Mouse (Mus musculus): ENCODE results near the gene Gnai3. TPM values are rescaled to one million over a fixed set of nuclear protein-coding genes. Genes with fewer than 3 reads are reported as not detected.

Gene Gnai3
- polyA plus RNA-seq, 1 experiment from 2014 or later: 108 TPM

- WGBS: 0% methylated on average over 13 of the region's 14 CpGs
- H3K27me3 ChIP-seq (ENCODE audit: control insufficient read depth, insufficient read depth, low read length): no peaks in the 10 kb centered on the region
- H3K9me3 ChIP-seq (ENCODE audit: control insufficient read depth, low read length): no peaks in the 10 kb centered on the region
- H3K27ac ChIP-seq (ENCODE audit: low read depth, low read length): peak overlapping the region; percentile 79
- H3K4me2 ChIP-seq (ENCODE audit: low read depth, low read length): peak overlapping the region; percentile 99
- no peaks in the 10 kb centered on the region for H3K36me3 ChIP-seq (ENCODE audit: control insufficient read depth, insufficient read depth, low read length)
- H3K4me3 ChIP-seq (ENCODE audit: low read depth, low read length): peak overlapping the region; percentile 55
- peak overlapping the region; percentile 59 for H3K9ac ChIP-seq (replicated peaks; ENCODE audit: low read depth, low read length)
- peaks cover 32% of the 10 kb centered on the region for H3K4me1 ChIP-seq (ENCODE audit: control insufficient read depth, insufficient read depth, low read length)
- peak; percentile 92 for ATAC-seq (ENCODE audit: low read depth)
Observed at GRCm38 (mm10) chr3:108085281-108085720, 60.6 kb downstream of the Gnai3 start.

DNA sequence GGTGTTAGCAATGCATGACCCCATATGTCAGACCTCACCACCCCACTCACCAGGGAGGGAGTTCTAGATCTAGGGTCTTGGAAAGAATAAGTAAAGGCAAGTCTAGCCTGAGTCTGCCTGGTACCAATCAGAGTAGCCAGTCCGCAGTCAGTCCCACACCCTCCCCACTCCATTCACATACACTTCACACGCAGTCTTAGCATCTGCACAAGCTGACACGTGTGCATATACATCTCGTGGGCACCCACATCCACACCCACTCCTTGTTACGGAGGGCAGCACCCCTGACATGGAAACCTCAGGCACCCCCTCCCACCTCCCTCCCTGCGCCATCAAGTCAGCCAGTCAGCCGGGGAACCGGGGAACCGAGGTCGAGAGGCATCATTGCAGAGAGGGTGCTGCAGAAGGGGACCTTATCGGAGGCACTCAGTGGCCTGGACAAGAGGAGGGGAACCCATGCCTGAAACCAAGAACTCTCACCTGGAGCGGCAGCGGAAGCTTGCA lies 61.1 kb downstream of the Gnai3 start:
- WGBS: 13% methylated on average over 13 of the region's 13 CpGs
- Histone ChIP-seq H3K27ac (ENCODE audit: low read depth, low read length) (peak overlapping the region; percentile 79), H3K36me3 (ENCODE audit: control insufficient read depth, insufficient read depth, low read length) (no peaks in the 10 kb centered on the region; the same call in 1 of the 2 replicates), H3K27me3 (ENCODE audit: control insufficient read depth, insufficient read depth, low read length) (no peaks in the 10 kb centered on the region), H3K4me1 (ENCODE audit: control insufficient read depth, insufficient read depth, low read length) (peaks cover 32% of the 10 kb centered on the region), H3K4me3 (ENCODE audit: low read depth, low read length) (peak overlapping the region; percentile 55), H3K9ac (replicated peaks; ENCODE audit: low read depth, low read length) (peak overlapping the region; percentile 59), H3K4me2 (ENCODE audit: low read depth, low read length) (peak overlapping the region; percentile 99), H3K9me3 (ENCODE audit: control insufficient read depth, low read length) (no peaks in the 10 kb centered on the region)
- ATAC-seq (ENCODE audit: low read depth): peak; percentile 50

DNA sequence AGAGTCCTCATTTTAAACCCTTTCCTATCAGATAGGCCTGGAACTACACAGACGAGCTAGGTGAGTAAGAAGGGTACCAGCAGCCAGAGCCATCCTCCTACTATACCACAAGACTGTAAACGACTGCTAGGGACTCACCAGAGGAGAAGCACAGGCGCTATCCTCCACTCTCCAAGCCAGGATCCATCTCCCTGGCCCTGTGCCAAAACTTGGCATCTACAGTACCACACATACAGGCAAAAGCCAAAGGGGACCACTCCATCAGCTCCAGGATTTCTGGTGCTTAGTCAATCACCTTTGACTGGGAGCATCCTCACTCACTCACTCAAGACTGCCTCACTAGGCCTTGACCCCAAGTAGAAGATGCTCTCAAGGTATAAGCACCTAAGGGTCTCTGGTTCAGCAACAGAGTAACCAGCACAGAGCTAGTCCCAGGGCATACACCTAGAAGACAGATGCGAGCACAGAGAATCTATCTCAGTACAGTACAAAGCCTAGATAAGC lies 62.0 kb downstream of the Gnai3 start:
- 0 out of 2 replicates have a peak overlapping the region, but pooled peaks have one; percentile 55 for H3K4me3 ChIP-seq (ENCODE audit: low read depth, low read length)
- WGBS: 69% methylated on average over 4 of the region's 4 CpGs
- H3K36me3 ChIP-seq (ENCODE audit: control insufficient read depth, insufficient read depth, low read length): peaks cover 3% of the 10 kb centered on the region; the same call in 1 of the 2 replicates
- no peaks in the 10 kb centered on the region for H3K9me3 ChIP-seq (ENCODE audit: control insufficient read depth, low read length)
- peaks cover 32% of the 10 kb centered on the region for H3K4me1 ChIP-seq (ENCODE audit: control insufficient read depth, insufficient read depth, low read length)
- no peak for ATAC-seq (ENCODE audit: low read depth)
- no peak overlapping the region for H3K9ac ChIP-seq (replicated peaks; ENCODE audit: low read depth, low read length)
- peak overlapping the region; percentile 99 for H3K4me2 ChIP-seq (ENCODE audit: low read depth, low read length)
- no peaks in the 10 kb centered on the region for H3K27me3 ChIP-seq (ENCODE audit: control insufficient read depth, insufficient read depth, low read length)
- no peak overlapping the region for H3K27ac ChIP-seq (ENCODE audit: low read depth, low read length)

DNA sequence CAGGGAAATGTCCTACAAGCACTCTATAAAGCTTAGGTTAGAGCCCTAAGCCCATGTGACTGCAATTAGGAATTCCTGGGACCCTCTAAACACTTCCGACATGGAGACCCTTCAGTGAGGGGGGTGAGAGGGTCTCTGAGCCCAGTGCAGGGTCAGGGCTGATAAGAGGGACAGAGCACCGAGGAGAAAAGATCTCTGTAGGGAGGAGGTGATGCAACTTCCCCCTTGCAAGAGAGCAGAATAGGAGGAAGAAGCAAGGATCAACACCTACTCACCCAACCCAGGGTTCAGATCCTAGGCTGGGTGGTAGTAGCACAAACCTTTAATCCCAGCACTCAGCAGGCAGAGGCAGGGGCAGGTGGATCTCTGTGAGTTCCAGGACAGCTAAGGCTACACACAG lies 62.8 kb downstream of the Gnai3 start:
- 61% methylated on average over 2 of the region's 2 CpGs for WGBS
- H3K9me3 ChIP-seq (ENCODE audit: control insufficient read depth, low read length): no peaks in the 10 kb centered on the region
- ATAC-seq (ENCODE audit: low read depth): no peak
- H3K9ac ChIP-seq (replicated peaks; ENCODE audit: low read depth, low read length): no peak overlapping the region
- H3K4me1 ChIP-seq (ENCODE audit: control insufficient read depth, insufficient read depth, low read length): peaks cover 32% of the 10 kb centered on the region
- peaks cover 6% of the 10 kb centered on the region; the same call in 1 of the 2 replicates for H3K36me3 ChIP-seq (ENCODE audit: control insufficient read depth, insufficient read depth, low read length)
- H3K4me3 ChIP-seq (ENCODE audit: low read depth, low read length): no peak overlapping the region
- no peaks in the 10 kb centered on the region for H3K27me3 ChIP-seq (ENCODE audit: control insufficient read depth, insufficient read depth, low read length)
- no peak overlapping the region for H3K4me2 ChIP-seq (ENCODE audit: low read depth, low read length)
- H3K27ac ChIP-seq (ENCODE audit: low read depth, low read length): no peak overlapping the region

DNA sequence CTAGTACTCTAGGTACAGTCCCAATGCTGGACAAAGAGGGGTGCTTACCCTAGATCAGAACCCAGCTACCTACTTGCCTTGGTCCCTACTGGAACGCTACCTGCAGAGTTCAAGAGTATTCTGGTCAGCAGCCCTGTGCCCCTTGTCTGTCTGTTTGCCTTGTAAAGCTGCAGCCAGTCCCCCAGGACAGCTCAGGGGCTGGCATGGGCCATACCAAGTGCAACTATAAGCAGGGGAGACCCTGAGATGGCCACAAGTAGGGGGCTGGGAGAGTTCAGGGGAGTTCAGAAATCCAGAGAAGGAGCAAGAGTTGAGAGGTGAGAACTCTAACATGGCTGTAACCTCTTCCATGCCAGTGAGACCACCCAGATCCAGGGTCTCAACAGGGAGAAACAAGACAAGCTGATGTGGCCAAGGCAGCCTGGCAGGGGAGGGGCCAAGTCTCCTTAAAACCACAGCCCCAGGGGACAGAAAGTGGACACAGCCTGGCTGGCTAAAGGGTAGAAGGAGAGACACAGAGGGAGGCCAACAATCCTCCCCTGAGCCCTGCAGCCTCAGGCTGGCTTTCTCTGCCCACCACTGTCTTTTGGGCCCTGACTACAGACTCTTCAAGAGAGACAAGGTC lies 63.6 kb downstream of the Gnai3 start:
- Histone ChIP-seq H3K27ac (ENCODE audit: low read depth, low read length) (no peak overlapping the region), H3K27me3 (ENCODE audit: control insufficient read depth, insufficient read depth, low read length) (no peaks in the 10 kb centered on the region), H3K9me3 (ENCODE audit: control insufficient read depth, low read length) (no peaks in the 10 kb centered on the region), H3K36me3 (ENCODE audit: control insufficient read depth, insufficient read depth, low read length) (peaks cover 6% of the 10 kb centered on the region), H3K4me2 (ENCODE audit: low read depth, low read length) (peak overlapping the region; percentile 14; the same call in 1 of the 2 replicates), H3K4me1 (ENCODE audit: control insufficient read depth, insufficient read depth, low read length) (peaks cover 32% of the 10 kb centered on the region), H3K9ac (replicated peaks; ENCODE audit: low read depth, low read length) (0 out of 2 replicates have a peak overlapping the region, but pooled peaks have one; percentile 28), H3K4me3 (ENCODE audit: low read depth, low read length) (no peak overlapping the region)
- 60% methylated on average over 1 of the region's 1 CpGs for WGBS
- no peak for ATAC-seq (ENCODE audit: low read depth)

DNA sequence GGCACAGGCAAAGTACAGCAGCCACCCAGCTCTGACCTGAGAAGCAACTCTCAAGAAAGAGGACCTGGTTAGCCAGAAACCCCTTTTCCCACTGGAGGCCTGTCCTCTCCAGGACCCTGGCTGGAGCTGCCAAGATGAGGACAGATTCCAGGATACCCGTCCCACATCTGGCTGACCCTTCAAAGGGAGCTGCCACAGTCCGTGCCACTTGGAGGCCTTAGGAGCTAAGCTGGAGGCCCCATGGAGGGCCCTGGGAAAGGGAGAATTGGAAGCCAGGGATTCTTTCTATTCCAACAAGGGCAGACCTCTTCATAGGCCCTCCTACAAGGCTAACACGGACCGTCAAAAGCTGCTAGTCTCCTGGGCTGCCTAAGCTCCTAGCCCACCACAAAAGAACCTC lies 64.3 kb downstream of the Gnai3 start:
- peaks cover 32% of the 10 kb centered on the region for H3K4me1 ChIP-seq (ENCODE audit: control insufficient read depth, insufficient read depth, low read length)
- no peaks in the 10 kb centered on the region for H3K27me3 ChIP-seq (ENCODE audit: control insufficient read depth, insufficient read depth, low read length)
- no peak for ATAC-seq (ENCODE audit: low read depth)
- no peak overlapping the region for H3K4me3 ChIP-seq (ENCODE audit: low read depth, low read length)
- 0 out of 2 replicates have a peak overlapping the region, but pooled peaks have one; percentile 14 for H3K4me2 ChIP-seq (ENCODE audit: low read depth, low read length)
- no peak overlapping the region for H3K27ac ChIP-seq (ENCODE audit: low read depth, low read length)
- WGBS: 74% methylated on average over 4 of the region's 4 CpGs
- H3K9ac ChIP-seq (replicated peaks; ENCODE audit: low read depth, low read length): 0 out of 2 replicates have a peak overlapping the region, but pooled peaks have one; percentile 28
- H3K9me3 ChIP-seq (ENCODE audit: control insufficient read depth, low read length): no peaks in the 10 kb centered on the region
- peaks cover 6% of the 10 kb centered on the region for H3K36me3 ChIP-seq (ENCODE audit: control insufficient read depth, insufficient read depth, low read length)

DNA sequence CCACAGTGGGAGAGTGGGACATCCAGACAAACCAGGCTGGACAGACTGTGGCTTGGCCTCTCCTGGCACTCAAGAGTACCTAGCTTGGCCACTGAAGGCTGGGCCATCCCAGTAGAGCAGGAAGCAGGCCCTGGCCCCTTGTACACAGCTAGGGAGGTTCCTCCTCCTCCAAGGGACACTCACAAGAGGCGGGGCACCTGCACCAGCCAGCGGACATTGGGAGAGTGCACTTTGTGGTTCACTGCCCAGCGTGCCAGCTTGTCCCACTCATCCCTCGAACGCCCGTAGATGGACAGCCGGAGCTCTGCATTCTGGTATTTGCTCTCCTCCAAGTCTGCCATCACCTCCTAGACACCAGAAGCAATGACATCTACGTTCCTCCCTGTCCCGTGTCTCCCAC lies 69.1 kb downstream of the Gnai3 start:
- H3K4me3 ChIP-seq (ENCODE audit: low read depth, low read length): no peak overlapping the region
- H3K9me3 ChIP-seq (ENCODE audit: control insufficient read depth, low read length): no peaks in the 10 kb centered on the region
- H3K4me1 ChIP-seq (ENCODE audit: control insufficient read depth, insufficient read depth, low read length): no peaks in the 10 kb centered on the region
- WGBS: 98% methylated on average over 9 of the region's 9 CpGs
- H3K9ac ChIP-seq (replicated peaks; ENCODE audit: low read depth, low read length): no peak overlapping the region
- H3K27me3 ChIP-seq (ENCODE audit: control insufficient read depth, insufficient read depth, low read length): no peaks in the 10 kb centered on the region
- H3K36me3 ChIP-seq (ENCODE audit: control insufficient read depth, insufficient read depth, low read length): peaks cover 15% of the 10 kb centered on the region
- H3K27ac ChIP-seq (ENCODE audit: low read depth, low read length): no peak overlapping the region
- H3K4me2 ChIP-seq (ENCODE audit: low read depth, low read length): no peak overlapping the region
- ATAC-seq (ENCODE audit: low read depth): no peak

DNA sequence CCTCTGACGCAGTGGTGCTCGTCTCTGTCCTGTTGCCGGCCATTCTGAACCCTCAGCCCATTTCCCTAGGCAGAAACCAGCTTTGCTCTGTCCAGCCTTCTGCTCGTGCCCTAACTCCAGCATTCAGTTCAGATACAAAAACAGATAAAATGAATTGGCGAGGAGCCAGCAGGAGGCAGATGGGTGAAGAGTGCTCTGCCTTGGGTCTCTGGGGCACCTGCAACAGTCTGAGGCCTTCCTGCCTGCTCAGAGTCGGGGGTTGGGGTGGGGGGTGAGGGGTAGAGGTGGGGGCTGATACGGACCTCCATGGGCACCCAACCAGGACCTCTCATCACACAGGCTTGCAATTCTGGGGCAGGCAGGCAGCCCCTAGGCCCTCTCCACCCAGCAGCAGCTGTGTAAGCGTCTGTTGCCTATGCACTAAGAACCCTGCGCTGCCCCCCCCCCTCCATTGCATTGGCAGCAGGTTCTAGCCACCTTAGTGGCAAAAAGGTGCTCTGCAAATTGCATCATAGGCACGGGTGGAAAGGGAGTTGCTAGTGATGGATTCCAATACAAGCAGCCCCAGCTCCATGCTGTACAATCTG lies 72.9 kb downstream of the Gnai3 start:
- H3K4me1 ChIP-seq (ENCODE audit: control insufficient read depth, insufficient read depth, low read length): no peaks in the 10 kb centered on the region
- H3K4me2 ChIP-seq (ENCODE audit: low read depth, low read length): no peak overlapping the region
- WGBS: 58% methylated on average over 10 of the region's 10 CpGs
- H3K9ac ChIP-seq (replicated peaks; ENCODE audit: low read depth, low read length): no peak overlapping the region; the same call in 1 of the 2 replicates
- no peaks in the 10 kb centered on the region for H3K27me3 ChIP-seq (ENCODE audit: control insufficient read depth, insufficient read depth, low read length)
- no peak overlapping the region for H3K4me3 ChIP-seq (ENCODE audit: low read depth, low read length)
- H3K9me3 ChIP-seq (ENCODE audit: control insufficient read depth, low read length): no peaks in the 10 kb centered on the region
- ATAC-seq (ENCODE audit: low read depth): peak; percentile 57; the same call in 1 of the 2 replicates
- no peak overlapping the region for H3K27ac ChIP-seq (ENCODE audit: low read depth, low read length)
- H3K36me3 ChIP-seq (ENCODE audit: control insufficient read depth, insufficient read depth, low read length): peaks cover 9% of the 10 kb centered on the region

Measured in neural tube, embryonic 14.5 days (tissue).